Mouse (Mus musculus) spleen, adult 2 months (tissue): Measurements from ENCODE around the gene Ctps2.

Experiments
- CTCF ChIP-seq: fragments of 200-500 bp; IDR thresholded peaks from 2 replicates; pipeline ENCODE4 v1.5.1; 2011; ENCODE audit warnings: mild to moderate bottlenecking, inconsistent platforms; ENCODE audit not compliant: insufficient read depth, insufficient read length, insufficient replicate concordance; ENCODE audit errors: extremely low read depth
- POLR2A ChIP-seq: fragments of 200-500 bp; IDR thresholded peaks from 2 replicates; pipeline ENCODE4 v1.6.1; 2011; ENCODE audit warnings: low read depth, low read length, inconsistent platforms

- TF ChIP-seq CTCF (no peak), POLR2A (no peak)
These were observed 467 bp downstream of the Ctps2 start for GRCm38 (mm10) chrX:162901371-162902039.
